Mouse (Mus musculus): ENCODE measurements around the gene Med21. TPM values are rescaled to one million over a fixed set of nuclear protein-coding genes. Genes with fewer than 3 reads are reported as not detected.

Med21 gene
- polyA plus RNA-seq, 1 experiment, result 82.0 TPM

DNA sequence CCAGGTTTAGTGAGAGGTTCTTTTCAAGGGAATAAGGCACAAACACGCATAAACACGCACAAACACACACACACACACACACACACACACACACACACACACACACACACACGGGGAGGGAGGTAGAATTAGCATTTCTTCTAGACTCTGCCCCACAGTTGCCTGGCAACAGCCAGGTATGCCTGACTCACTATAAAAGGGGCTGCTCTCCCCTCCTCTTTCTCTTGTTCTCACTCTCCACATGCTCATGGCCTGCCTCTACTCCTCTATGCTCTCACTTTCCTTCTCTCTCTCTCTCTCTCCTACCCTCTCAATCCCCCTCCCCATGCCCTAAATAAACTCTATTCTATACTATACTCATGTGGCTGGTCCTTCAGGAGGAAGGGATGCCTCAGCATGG, 14.2 kb upstream of the Med21 start:
- TF ChIP-seq POLR2A (IDR thresholded peaks at IDR 0.05; ENCODE audit: low read depth, low read length) (no peak), CTCF (IDR thresholded peaks at IDR 0.05; ENCODE audit: borderline replicate concordance, insufficient read depth, low read length) (no peak)
- peaks cover 2% of the 10 kb centered on the region; the same call in 1 of the 2 replicates for H3K4me1 ChIP-seq (ENCODE audit: control insufficient read depth, insufficient read depth, low read length)
- H3K4me3 ChIP-seq (ENCODE audit: insufficient read depth, low read length), result no peak overlapping the region
- H3K27ac ChIP-seq (ENCODE audit: insufficient read depth, low read length), result no peak overlapping the region

DNA sequence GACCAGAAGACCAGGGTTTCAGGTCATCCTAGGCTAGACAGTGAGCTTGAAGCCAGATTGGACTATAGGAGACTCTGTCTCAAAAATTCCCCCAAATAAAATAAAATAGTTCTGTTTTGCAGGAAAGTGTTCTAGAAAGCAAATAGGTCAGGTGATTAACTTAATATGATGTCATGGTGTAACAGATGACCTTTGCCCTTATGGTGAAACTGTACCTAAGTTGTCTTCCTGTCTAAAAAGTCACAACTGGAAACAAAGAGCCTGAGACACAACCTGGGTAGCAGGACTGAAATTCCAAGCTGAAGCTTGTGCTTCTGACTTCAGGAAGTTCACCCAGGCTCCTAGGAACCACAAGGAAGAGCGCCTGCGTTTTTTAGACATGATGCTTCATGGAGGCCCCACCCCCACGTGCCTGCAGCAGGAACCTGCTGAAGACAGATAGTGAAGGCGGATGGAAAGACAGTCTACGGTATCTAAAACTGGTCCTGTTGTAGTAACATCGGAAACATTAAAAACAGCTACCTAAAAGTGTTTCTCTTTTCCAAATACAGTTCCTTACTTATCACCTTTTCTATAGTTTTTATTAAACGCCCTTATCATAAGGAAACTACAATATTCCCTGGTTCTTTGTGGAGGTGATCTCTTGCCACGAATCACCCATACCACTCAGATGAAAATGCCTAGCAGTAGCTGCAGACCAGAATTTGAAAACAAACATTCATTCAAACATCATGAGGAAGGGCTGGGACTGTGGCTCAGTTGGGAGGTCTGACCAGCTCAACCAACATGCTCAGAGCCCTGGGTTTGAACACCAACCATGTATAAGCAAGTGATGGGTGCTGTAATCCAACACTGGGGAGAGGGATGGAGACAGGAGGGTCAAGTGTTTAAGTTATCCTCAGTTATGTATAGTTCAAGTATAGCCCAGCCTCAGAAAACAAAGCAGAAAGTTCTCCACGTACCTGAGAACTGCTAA, 12.3 kb upstream of the Med21 start:
- H3K27ac ChIP-seq (ENCODE audit: insufficient read depth, low read length), result no peak overlapping the region
- TF ChIP-seq POLR2A (IDR thresholded peaks at IDR 0.05; ENCODE audit: low read depth, low read length) (no peak), CTCF (IDR thresholded peaks at IDR 0.05; ENCODE audit: borderline replicate concordance, insufficient read depth, low read length) (no peak)
- no peak overlapping the region for H3K4me3 ChIP-seq (ENCODE audit: insufficient read depth, low read length)
- H3K4me1 ChIP-seq (ENCODE audit: control insufficient read depth, insufficient read depth, low read length), result peaks cover 3% of the 10 kb centered on the region; the same call in 1 of the 2 replicates

- Histone ChIP-seq H3K4me3 (ENCODE audit: insufficient read depth, low read length) (no peak overlapping the region), H3K4me1 (ENCODE audit: control insufficient read depth, insufficient read depth, low read length) (peaks cover 3% of the 10 kb centered on the region; the same call in 1 of the 2 replicates), H3K27ac (ENCODE audit: insufficient read depth, low read length) (no peak overlapping the region)
- no peak for TF ChIP-seq CTCF (IDR thresholded peaks at IDR 0.05; ENCODE audit: borderline replicate concordance, insufficient read depth, low read length)
- no peak for TF ChIP-seq POLR2A (IDR thresholded peaks at IDR 0.05; ENCODE audit: low read depth, low read length)
These were observed 11.4 kb upstream of the Med21 start for GRCm38 (mm10) chr6:146630961-146631360.

GRCm38 (mm10) chr6:146631847-146632246, 10.5 kb upstream of the Med21 start:
- H3K4me3 ChIP-seq (ENCODE audit: insufficient read depth, low read length), result no peak overlapping the region

GRCm38 (mm10) chr6:146632403-146632802, 9.9 kb upstream of the Med21 start:
- no peak overlapping the region for H3K4me3 ChIP-seq (ENCODE audit: insufficient read depth, low read length)
- H3K4me1 ChIP-seq (ENCODE audit: control insufficient read depth, insufficient read depth, low read length), result peaks cover 3% of the 10 kb centered on the region; the same call in 1 of the 2 replicates
- H3K27ac ChIP-seq (ENCODE audit: insufficient read depth, low read length), result no peak overlapping the region
- no peak for TF ChIP-seq POLR2A (IDR thresholded peaks at IDR 0.05; ENCODE audit: low read depth, low read length)

More at GRCm38 (mm10) chr6:146631847-146632246, 10.5 kb upstream of the Med21 start:
- Histone ChIP-seq H3K4me1 (ENCODE audit: control insufficient read depth, insufficient read depth, low read length) (peaks cover 3% of the 10 kb centered on the region; the same call in 1 of the 2 replicates), H3K27ac (ENCODE audit: insufficient read depth, low read length) (no peak overlapping the region)
- TF ChIP-seq POLR2A (IDR thresholded peaks at IDR 0.05; ENCODE audit: low read depth, low read length) (no peak), CTCF (IDR thresholded peaks at IDR 0.05; ENCODE audit: borderline replicate concordance, insufficient read depth, low read length) (no peak)

- Histone ChIP-seq H3K4me1 (ENCODE audit: control insufficient read depth, insufficient read depth, low read length) (peaks cover 3% of the 10 kb centered on the region; the same call in 1 of the 2 replicates), H3K27ac (ENCODE audit: insufficient read depth, low read length) (no peak overlapping the region), H3K4me3 (ENCODE audit: insufficient read depth, low read length) (no peak overlapping the region)
- TF ChIP-seq CTCF (IDR thresholded peaks at IDR 0.05; ENCODE audit: borderline replicate concordance, insufficient read depth, low read length) (no peak), POLR2A (IDR thresholded peaks at IDR 0.05; ENCODE audit: low read depth, low read length) (no peak)
These were observed 9.2 kb upstream of the Med21 start for GRCm38 (mm10) chr6:146633097-146633496.

GRCm38 (mm10) chr6:146633629-146634014, 8.7 kb upstream of the Med21 start:
- H3K4me3 ChIP-seq (ENCODE audit: insufficient read depth, low read length), result peak overlapping the region; percentile 58
- peaks cover 3% of the 10 kb centered on the region; the same call in 1 of the 2 replicates for H3K4me1 ChIP-seq (ENCODE audit: control insufficient read depth, insufficient read depth, low read length)
- TF ChIP-seq CTCF (IDR thresholded peaks at IDR 0.05; ENCODE audit: borderline replicate concordance, insufficient read depth, low read length) (no peak), POLR2A (IDR thresholded peaks at IDR 0.05; ENCODE audit: low read depth, low read length) (no peak)
- H3K27ac ChIP-seq (ENCODE audit: insufficient read depth, low read length), result peak overlapping the region; percentile 10

DNA sequence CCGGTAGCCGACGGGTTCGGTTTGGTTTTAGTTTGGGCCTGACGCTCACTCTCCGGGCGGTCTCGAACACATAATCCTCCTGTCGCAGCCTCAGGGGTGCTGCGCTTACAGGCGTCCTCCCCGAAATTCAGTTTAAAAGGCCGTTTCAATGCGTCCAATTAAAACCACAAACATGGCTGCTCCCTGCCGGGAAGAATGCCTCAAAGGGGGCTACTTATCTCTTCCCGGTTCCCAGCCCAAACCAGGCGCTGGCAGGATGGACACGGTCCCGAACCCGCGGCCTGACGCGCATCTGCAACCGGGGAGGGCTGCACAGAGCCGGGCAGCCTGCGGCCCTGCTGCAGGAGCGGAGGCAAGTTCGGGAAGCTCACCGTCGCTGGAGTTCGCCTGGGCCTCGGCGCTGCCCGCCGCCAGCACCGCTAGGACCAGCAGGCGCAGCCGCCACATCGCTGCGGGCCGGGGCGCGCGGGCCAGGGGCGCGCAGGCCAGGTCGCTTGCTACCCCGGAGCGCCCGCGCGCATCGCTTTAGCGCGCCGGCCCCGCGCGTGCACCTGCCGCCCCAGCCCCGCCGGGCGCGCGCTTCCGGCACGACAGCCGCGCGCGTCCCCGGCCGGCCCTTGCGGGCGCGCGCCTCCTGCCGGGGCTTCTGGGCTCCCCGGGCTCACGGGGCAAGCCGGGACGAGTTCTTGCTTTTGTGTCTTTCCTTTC, 8.2 kb upstream of the Med21 start:
- no peak for TF ChIP-seq CTCF (IDR thresholded peaks at IDR 0.05; ENCODE audit: borderline replicate concordance, insufficient read depth, low read length)
- TF ChIP-seq POLR2A (IDR thresholded peaks at IDR 0.05; ENCODE audit: low read depth, low read length), result peak; percentile 59
- Histone ChIP-seq H3K27ac (ENCODE audit: insufficient read depth, low read length) (peak overlapping the region; percentile 10), H3K4me1 (ENCODE audit: control insufficient read depth, insufficient read depth, low read length) (peaks cover 3% of the 10 kb centered on the region; the same call in 1 of the 2 replicates), H3K4me3 (ENCODE audit: insufficient read depth, low read length) (peak overlapping the region; percentile 58)

DNA sequence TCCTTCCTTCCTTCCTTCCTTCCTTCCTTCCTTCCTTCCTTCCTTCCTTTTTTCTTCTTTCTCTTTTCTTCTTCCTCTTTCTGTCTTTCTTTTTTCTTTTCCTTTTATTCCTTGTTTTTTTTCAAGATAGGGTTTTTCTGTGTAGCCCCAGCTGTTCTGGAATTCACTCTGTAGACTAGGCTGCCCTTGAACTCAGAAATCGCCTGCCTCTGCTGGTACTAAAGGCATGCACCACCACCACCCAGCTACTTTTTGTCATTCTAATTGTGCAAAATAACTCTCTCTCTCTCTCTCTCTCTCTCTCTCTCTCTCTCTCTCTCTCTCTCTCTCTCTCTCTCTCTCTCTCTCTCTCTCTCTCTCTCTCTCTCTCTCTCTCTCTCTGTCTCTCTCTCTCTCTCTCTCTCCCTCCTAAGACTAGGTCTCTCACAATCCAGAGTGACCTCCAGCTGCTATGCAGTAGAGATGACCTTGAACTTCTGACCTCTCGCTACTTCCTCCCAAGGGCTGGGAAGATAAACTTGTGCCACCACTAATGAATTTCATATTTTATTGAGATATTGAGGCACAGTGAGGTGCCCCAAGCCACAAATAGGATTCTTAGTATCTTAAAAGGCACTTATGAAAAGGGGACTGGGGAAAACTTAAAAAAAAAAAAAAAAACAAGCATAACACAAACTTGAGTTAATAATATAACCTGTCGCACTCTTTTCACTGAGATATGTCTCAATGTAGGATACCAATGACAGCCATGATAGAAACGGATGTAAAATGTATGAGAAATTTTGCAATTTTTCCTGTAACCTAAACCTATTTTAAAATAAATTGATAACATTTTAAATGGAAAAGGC, 7.4 kb upstream of the Med21 start:
- peaks cover 3% of the 10 kb centered on the region; the same call in 1 of the 2 replicates for H3K4me1 ChIP-seq (ENCODE audit: control insufficient read depth, insufficient read depth, low read length)
- no peak overlapping the region for H3K27ac ChIP-seq (ENCODE audit: insufficient read depth, low read length)
- no peak overlapping the region for H3K4me3 ChIP-seq (ENCODE audit: insufficient read depth, low read length)
- TF ChIP-seq POLR2A (IDR thresholded peaks at IDR 0.05; ENCODE audit: low read depth, low read length) (no peak), CTCF (IDR thresholded peaks at IDR 0.05; ENCODE audit: borderline replicate concordance, insufficient read depth, low read length) (no peak)
